ENCODE assay signal across 20 mouse cellular contexts in genomic region chr4:53970960-53971359, GRCm38 (mm10).
DNase-seq lines count a peak whose midpoint lies in the region; TF ChIP-seq lines count a peak whose summit lies in the region.
"Had no signal": no experiment of that assay in that cellular context is flagged by ENCODE, and none has a peak within 500 bp of the region (broad histone marks: within the 10 kb centered on the region; RNA-seq: fewer than 3 reads in every experiment).

No protein-coding gene starts in this region.

- H3K9ac ChIP-seq in CH12.LX (ENCODE audit: insufficient read depth, low read depth), result no peak overlapping the region
- H3K9ac ChIP-seq in ES-Bruce4 (ENCODE audit: low read depth, poor library complexity, severe bottlenecking), result no peak overlapping the region
- H3K9ac ChIP-seq: heart, embryonic 13.5 days; hindbrain, embryonic 13.5 days; midbrain, embryonic 13.5 days had no signal

- H3K27ac ChIP-seq in CH12.LX (ENCODE audit: insufficient read depth, low read depth) (no peak overlapping the region), ES-Bruce4 (ENCODE audit: insufficient read depth, low read length) (no peak overlapping the region)
- H3K27ac ChIP-seq: forebrain, embryonic 10.5 days; heart, adult 2 months; heart, embryonic 13.5 days; hindbrain, embryonic 13.5 days; left cerebral cortex, adult 2 months; midbrain, embryonic 13.5 days had no signal

- TF ChIP-seq POLR2A in lung, adult 2 months (IDR thresholded peaks at IDR 0.05; ENCODE audit: borderline replicate concordance, extremely low read depth, low read depth, low read length), result no peak
- TF ChIP-seq POLR2A in CH12.LX (IDR thresholded peaks at IDR 0.05; ENCODE audit: low read depth, low read length), result no peak
- TF ChIP-seq POLR2A in ES-Bruce4 (IDR thresholded peaks at IDR 0.05; ENCODE audit: insufficient read depth, low read length), result no peak

- 87% methylated on average over 2 of the region's 2 CpGs for WGBS in lung, adult 2 months

- H3K4me2 ChIP-seq in CH12.LX (ENCODE audit: insufficient read depth, low read depth, poor library complexity, severe bottlenecking), result no peak overlapping the region
- H3K4me2 ChIP-seq: heart, embryonic 13.5 days; hindbrain, embryonic 13.5 days; midbrain, embryonic 13.5 days had no signal

- peak; percentile 14 for TF ChIP-seq RAD21 in CH12.LX (IDR thresholded peaks at IDR 0.05; ENCODE audit: low read depth, low read length)

- in situ Hi-C loops in CH12.LX (cut with MboI; ENCODE audit: low pct_ligation_motif_present, low pct_unique_long_range_greater_than_20kb, low sequenced_read_pairs), result loop anchor here (25.0 kb wide), 1 partner anchor 316 kb away; no protein-coding TSS in a partner anchor

- TF ChIP-seq EP300 in CH12.LX (IDR thresholded peaks at IDR 0.05; ENCODE audit: low read length), result no peak
- TF ChIP-seq EP300 in ES-Bruce4 (IDR thresholded peaks at IDR 0.05; ENCODE audit: insufficient read depth, low read depth, low read length), result no peak

- H3K4me1 ChIP-seq in lung, adult 2 months (ENCODE audit: control insufficient read depth, insufficient read depth, low read length), result no peaks in the 10 kb centered on the region
- no peaks in the 10 kb centered on the region for H3K4me1 ChIP-seq in CH12.LX (ENCODE audit: control insufficient read depth in 1 of 2, insufficient read depth in 2 of 2)
- no peaks in the 10 kb centered on the region for H3K4me1 ChIP-seq in ES-Bruce4 (ENCODE audit: control insufficient read depth, insufficient read depth, low read length)
- H3K4me1 ChIP-seq: forebrain, embryonic 10.5 days; hindbrain, embryonic 13.5 days had no signal

- TF ChIP-seq CTCF in lung, adult 2 months (IDR thresholded peaks at IDR 0.05; ENCODE audit: insufficient read depth, low read length), result 0 out of 2 replicates have a peak, but pooled peaks have one; percentile 1
- TF ChIP-seq CTCF in CH12.LX (conservative IDR thresholded peaks at IDR 0.05 in 1 of 2, IDR thresholded peaks at IDR 0.05 in 1 of 2; ENCODE audit: low read depth in 2 of 2, low read length in 2 of 2), result 0 out of 4 replicates have a peak, but pooled peaks of 1 of the 2 experiments have one; percentile 5
- peak; percentile 62 for TF ChIP-seq CTCF in ES-Bruce4 (IDR thresholded peaks at IDR 0.05; ENCODE audit: low read depth, low read length)

- H3K9me3 ChIP-seq in CH12.LX (replicated peaks; ENCODE audit: low read length) (peaks cover 4% of the 10 kb centered on the region), ES-Bruce4 (replicated peaks; ENCODE audit: control insufficient read depth, insufficient read depth, low read length, poor library complexity, severe bottlenecking) (no peaks in the 10 kb centered on the region)
- H3K9me3 ChIP-seq: midbrain, embryonic 13.5 days had no signal

- H3K27me3 ChIP-seq in CH12.LX (replicated peaks), result no peaks in the 10 kb centered on the region
- H3K27me3 ChIP-seq in ES-Bruce4 (ENCODE audit: control insufficient read depth, insufficient read depth, low read length, poor library complexity, severe bottlenecking), result no peaks in the 10 kb centered on the region
- H3K27me3 ChIP-seq: heart, embryonic 13.5 days; hindbrain, embryonic 13.5 days; midbrain, embryonic 13.5 days had no signal

- H3K79me2 ChIP-seq in CH12.LX (replicated peaks; ENCODE audit: control insufficient read depth, extremely low read depth, insufficient read depth, poor library complexity, severe bottlenecking), result no peaks in the 10 kb centered on the region

- no peak for DNase-seq in lung, adult 2 months
- no peak for DNase-seq in lung, adult 18-20 months
- DNase-seq in CH12.LX (ENCODE audit: extremely low read depth) (no peak), ZHBTc4 (ENCODE audit: low read depth, low spot score) (peak; percentile 39)
- DNase-seq in frontal cortex, postnatal 10 days (ENCODE audit: low spot score in 2 of 2), result no peak
- no peak for DNase-seq in left cerebral cortex, adult 18-20 months (ENCODE audit: low spot score in 2 of 2)
- DNase-seq: adrenal gland, postnatal 36 days; cerebellum, adult 11 months; cerebellum, adult 9-11 months; gastrocnemius, postnatal 25 days; heart, adult 2 months; heart, postnatal 14 days; kidney, postnatal 25 days; thymus, adult 2 months had no signal

- H3K36me3 ChIP-seq in CH12.LX (replicated peaks in 1 of 2; ENCODE audit: control insufficient read depth in 1 of 2, insufficient read depth in 1 of 2, low read length in 1 of 2) (no peaks in the 10 kb centered on the region), ES-Bruce4 (ENCODE audit: control insufficient read depth, insufficient read depth, low read length, poor library complexity, severe bottlenecking) (no peaks in the 10 kb centered on the region)
- H3K36me3 ChIP-seq: forebrain, embryonic 10.5 days; heart, embryonic 13.5 days; hindbrain, embryonic 13.5 days; midbrain, embryonic 13.5 days had no signal

- dilution Hi-C loops in CH12.LX (cut with MboI; ENCODE audit: extremely low pct_ligation_motif_present, extremely low pct_unique_long_range_greater_than_20kb, low sequenced_read_pairs), result no loop called here

- H3K4me3 ChIP-seq in lung, adult 2 months (replicated peaks; ENCODE audit: extremely low read depth, low read depth, low read length), result no peak overlapping the region
- H3K4me3 ChIP-seq in CH12.LX (replicated peaks in 1 of 3; ENCODE audit: low read depth in 2 of 3, low read length in 2 of 3, poor library complexity in 1 of 3), result no peak overlapping the region
- H3K4me3 ChIP-seq in ES-Bruce4 (ENCODE audit: low read depth, low read length), result no peak overlapping the region
- H3K4me3 ChIP-seq: forebrain, embryonic 10.5 days; heart, adult 2 months; heart, embryonic 13.5 days; hindbrain, embryonic 13.5 days; left cerebral cortex, adult 2 months; midbrain, embryonic 13.5 days had no signal

TF ChIP-seq in CH12.LX, 34 proteins besides CTCF, POLR2A, EP300 and RAD21:
- TF ChIP-seq IRF4 (IDR thresholded peaks at IDR 0.05; ENCODE audit: low read depth, low read length), result no peak
- TF ChIP-seq USF1 (IDR thresholded peaks at IDR 0.05; ENCODE audit: low read depth, low read length), result no peak
- TF ChIP-seq JUN (IDR thresholded peaks at IDR 0.05; ENCODE audit: insufficient read depth, low read depth, low read length), result no peak
- no peak for TF ChIP-seq BHLHE40 (IDR thresholded peaks at IDR 0.05; ENCODE audit: low read depth, low read length)
- TF ChIP-seq MAFK (IDR thresholded peaks at IDR 0.05; ENCODE audit: insufficient replicate concordance, low read length), result no peak
- no peak for TF ChIP-seq ZMIZ1 (IDR thresholded peaks at IDR 0.05; ENCODE audit: low read depth, low read length)
- TF ChIP-seq GABPA (IDR thresholded peaks at IDR 0.05; ENCODE audit: insufficient replicate concordance, low read depth, low read length), result no peak
- no peak for TF ChIP-seq SMC3 (IDR thresholded peaks at IDR 0.05; ENCODE audit: low read depth, low read length)
- no peak for TF ChIP-seq KAT2A (IDR thresholded peaks at IDR 0.05; ENCODE audit: insufficient replicate concordance, low read length)
- no peak for TF ChIP-seq TCF12 (IDR thresholded peaks at IDR 0.05; ENCODE audit: low read depth, low read length)
- TF ChIP-seq MYC (IDR thresholded peaks at IDR 0.05; ENCODE audit: low read depth, low read length), result no peak
- TF ChIP-seq USF2 (conservative IDR thresholded peaks at IDR 0.05; ENCODE audit: low read depth, low read length), result no peak
- TF ChIP-seq TBP (conservative IDR thresholded peaks at IDR 0.05; ENCODE audit: low read depth, low read length), result no peak
- no peak for TF ChIP-seq E2F4 (IDR thresholded peaks at IDR 0.05; ENCODE audit: insufficient replicate concordance, low read depth, low read length)
- TF ChIP-seq CHD2 (IDR thresholded peaks at IDR 0.05; ENCODE audit: low read length), result no peak
